Mouse (Mus musculus) urinary bladder, postnatal 36 days (tissue): ENCODE measurements at regions not wholly inside any gene's neighbourhood (a gene's known extent, or its start where the extent isn't known, plus 50 kb on each side); places are given as distances from the start of the nearest gene placed in this dataset.

Experiments
- DNase-seq, 2 experiments: peaks; one replicate each; pipeline ENCODE4 v3.0.0; 2022; ENCODE audit warnings: low spot score in 2 of 2, mixed read lengths in 1 of 2

DNA sequence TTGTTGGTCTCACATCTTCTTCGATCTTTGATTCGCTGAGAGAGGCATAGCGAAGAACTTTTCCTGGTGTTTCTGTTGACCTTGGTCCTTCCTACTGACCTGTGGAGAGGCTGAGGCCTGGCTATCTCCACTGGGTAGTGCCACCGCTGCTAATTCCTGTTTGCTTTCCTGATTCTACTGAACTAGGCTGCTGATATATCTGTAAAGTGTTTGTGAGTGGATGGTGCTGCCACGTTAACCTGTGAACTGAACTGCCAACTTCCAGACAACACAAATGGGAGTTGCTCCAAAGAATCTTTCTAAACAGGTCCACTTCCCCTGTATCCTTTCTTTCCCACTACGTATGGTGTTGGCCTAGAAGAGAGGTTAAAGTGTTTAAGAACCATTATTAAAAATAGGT is 78.0 kb upstream of the Akt3 start:
- no peak for DNase-seq

- DNase-seq: no peak
Measured at GRCm38 (mm10) chr1:177323366-177323765, 65.4 kb upstream of the Akt3 start.

DNA sequence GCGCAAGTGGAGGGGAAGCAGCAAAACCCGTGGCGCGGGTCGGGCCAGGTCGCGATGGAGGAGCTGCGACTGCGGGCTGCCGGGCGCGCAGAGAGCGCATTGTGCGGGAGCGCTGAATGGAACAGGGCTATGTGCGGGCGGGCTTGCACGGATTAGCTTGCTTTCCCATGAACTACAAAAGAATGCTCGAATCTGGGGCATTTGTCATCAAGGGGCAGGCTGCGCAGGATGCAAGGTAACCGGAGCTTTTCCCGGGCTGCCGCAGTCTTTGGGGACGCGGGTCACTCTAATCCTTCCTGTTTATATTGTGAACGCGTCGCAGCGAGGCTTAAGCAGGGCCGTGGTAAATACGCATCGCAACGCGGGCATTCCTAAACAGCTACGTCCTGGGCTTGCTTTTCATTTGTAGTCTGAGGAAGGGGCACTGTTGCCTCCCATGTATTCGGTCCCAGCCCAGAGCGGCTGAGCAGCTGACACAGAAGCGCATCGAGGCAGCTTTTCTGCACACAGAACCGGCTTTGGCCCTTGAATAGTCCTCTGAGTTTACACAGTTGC is 64.8 kb upstream of the Akt3 start:
- DNase-seq: no peak

GRCm38 (mm10) chr1:177322307-177322685 is 64.3 kb upstream of the Akt3 start:
- DNase-seq: no peak

DNA sequence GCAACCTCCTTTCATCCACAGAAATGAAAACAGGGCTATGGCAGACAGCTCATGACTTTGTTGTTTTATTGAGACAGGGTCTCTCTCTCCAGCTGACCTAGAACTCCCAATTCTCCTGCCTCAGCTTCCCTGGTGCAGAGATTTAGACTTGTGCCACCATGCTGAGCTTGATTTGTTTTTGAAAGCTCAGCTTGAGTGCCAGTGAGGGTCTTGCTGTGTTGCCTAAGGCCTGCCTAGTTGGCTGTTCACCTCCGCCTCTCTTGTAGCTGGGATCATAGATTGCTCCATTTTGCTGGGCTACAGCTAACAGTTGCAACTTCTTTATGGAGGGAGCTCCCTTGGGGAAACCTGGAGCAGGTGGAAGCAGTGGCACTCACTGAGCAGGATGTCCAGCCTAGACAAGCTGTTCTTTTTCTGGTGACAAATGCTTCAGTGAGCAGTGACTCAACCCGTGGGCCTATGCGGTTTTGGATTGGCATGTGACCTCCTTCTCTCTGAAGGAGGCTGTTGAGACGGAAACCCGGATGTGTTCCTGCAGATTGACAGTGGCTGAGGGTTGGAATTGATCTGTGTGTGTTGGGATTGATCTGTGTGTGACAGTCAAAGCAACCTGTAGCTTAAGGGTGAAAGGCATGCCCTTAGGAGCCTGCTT is 63.8 kb upstream of the Akt3 start:
- DNase-seq: no peak

DNA sequence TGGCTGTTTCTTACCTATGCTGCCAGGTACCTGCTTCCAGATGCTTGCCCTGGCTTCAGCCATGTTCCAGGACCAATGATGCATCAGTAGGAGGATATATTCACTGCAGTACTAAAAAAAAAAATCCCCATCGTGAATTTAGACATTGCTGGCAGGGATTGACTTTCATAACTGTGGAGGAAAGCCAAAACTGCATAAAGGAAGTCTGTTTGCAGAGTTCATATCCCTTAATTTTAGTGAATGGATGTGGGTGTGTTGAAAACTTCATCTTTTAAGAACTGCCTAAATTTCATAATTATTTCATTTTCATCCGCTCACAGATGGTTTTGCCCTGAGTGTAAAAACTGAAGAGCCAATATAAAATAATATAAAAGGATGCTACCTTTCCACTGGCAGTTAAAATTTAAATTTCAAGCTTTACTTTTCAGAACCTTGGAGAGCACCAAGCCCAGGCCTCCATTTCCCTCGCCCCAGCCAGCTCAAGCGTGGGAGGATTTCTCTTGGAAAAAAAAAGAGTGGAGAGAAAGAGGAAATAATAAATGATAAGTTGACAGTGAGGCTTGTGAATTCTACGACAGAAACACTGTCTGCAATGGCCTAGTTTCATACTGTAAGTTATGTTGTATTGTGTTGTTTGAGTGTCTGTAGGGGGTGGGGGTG is 50.3 kb upstream of the Akt3 start:
- DNase-seq: no peak
